Mouse (Mus musculus) urinary bladder, postnatal 0 days (tissue): Measurements from ENCODE around the gene Gm21964. TPM values are rescaled to one million over a fixed set of nuclear protein-coding genes. Genes with fewer than 3 reads are reported as not detected.

ENCODE experiments used
- polyA plus RNA-seq: library from polyadenylated mRNA; unstranded; fragments of >200 nt; fragmentation: Nextera tagmentation; extraction: Ambion mirVana; gene quantifications from 2 replicates; pipeline ENCODE4 v1.2.1, GENCODE M21; 2015

Gm21964 gene
- polyA plus RNA-seq = not detected in 2 replicates

GRCm38 (mm10) chr8:110100907-110101306 lies at the start of gene Gm21964:
Gm21964 (plus strand) TSS chr8:110101207.

GRCm38 (mm10) chr8:110079282-110080221 lies 21.5 kb upstream of the Gm21964 start, which contains the start of gene Zfp612:
Zfp612 (plus strand) TSS chr8:110079746.

GRCm38 (mm10) chr8:110102653-110103052 lies 1.6 kb downstream of the Gm21964 start, which contains the start of gene Gm17720:
Gm17720 (minus strand) TSS chr8:110102753.

Other genes starting within 250 kb of the Gm21964 start
- gene Phlpp2, start 232.7 kb upstream of the Gm21964 start, polyA plus RNA-seq = 1.0 and 1.6 TPM in 2 replicates
- gene Marveld3, start 139.0 kb upstream of the Gm21964 start, polyA plus RNA-seq = 8.1 and 9.8 TPM in 2 replicates
- 0.17 and 0.27 TPM in 2 replicates for gene Tat, start 110.8 kb upstream of the Gm21964 start, polyA plus RNA-seq
- gene Chst4, start 61.5 kb upstream of the Gm21964 start, polyA plus RNA-seq = 2.0 and 2.1 TPM in 2 replicates
- 3.1 and 3.2 TPM in 2 replicates for gene Zfp612, start 21.5 kb upstream of the Gm21964 start, polyA plus RNA-seq
- gene Gm17720, start 1.5 kb downstream of the Gm21964 start, polyA plus RNA-seq = not detected in 2 replicates
- not detected in 2 replicates for gene Calb2, start 67.0 kb downstream of the Gm21964 start, polyA plus RNA-seq
- 3.8 and 4.0 TPM in 2 replicates for gene Cmtr2, start 114.5 kb downstream of the Gm21964 start, polyA plus RNA-seq
- gene Hydin, start 165.8 kb downstream of the Gm21964 start, polyA plus RNA-seq = not detected in 2 replicates